Mouse (Mus musculus): ENCODE measurements around the gene Agtpbp1. TPM values are rescaled to one million over a fixed set of nuclear protein-coding genes. Genes with fewer than 3 reads are reported as not detected.
A peak's percentile ranks its signal among the peaks of the same experiment; 100 is the strongest.

The Agtpbp1 gene
- polyA plus RNA-seq, 1 experiment from 2014 or later: 11.6 TPM

DNA sequence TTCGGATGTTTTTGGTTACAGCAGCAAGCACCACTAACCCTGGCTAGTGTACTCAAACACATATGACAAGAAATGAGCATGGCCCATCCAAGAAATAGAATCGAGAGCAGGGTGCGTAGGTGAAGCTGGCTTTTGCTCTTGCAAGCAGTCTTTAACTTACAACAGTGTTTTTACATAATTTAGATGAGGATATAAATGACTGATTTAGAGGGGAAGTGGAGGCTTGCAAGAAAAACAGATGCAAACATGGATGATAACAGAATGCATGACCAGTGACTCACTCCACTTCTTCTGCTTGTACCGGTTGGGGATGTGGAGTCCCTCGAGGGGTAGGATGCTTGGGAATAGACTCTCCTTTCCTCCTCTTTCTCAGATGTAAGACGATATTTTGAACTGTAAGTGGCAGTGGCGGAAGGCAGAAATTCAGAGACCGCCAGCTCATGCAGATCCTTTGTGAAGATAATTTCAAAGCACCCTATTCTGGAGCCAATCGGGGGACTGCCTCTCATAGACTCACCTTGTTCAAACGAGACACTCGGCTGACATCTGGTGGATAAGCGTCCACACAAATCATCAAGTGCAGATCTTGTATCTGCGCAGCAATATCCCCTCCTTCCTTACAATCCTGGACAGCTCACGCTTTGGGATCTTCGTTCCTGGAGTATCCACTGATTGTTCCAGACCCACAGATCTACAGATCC is 168.3 kb downstream of the Agtpbp1 start:
- Histone ChIP-seq H3K9me3 (replicated peaks) (no peaks in the 10 kb centered on the region), H3K4me3 (no peak overlapping the region), H3K4me1 (peaks cover 7% of the 10 kb centered on the region), H3K36me3 (no peaks in the 10 kb centered on the region), H3K27ac (no peak overlapping the region), H3K27me3 (ENCODE audit: low read depth, poor library complexity, severe bottlenecking) (no peaks in the 10 kb centered on the region)
- no peak for DNase-seq (ENCODE audit: low spot score)
- WGBS: 92% methylated on average over 15 of the region's 15 CpGs

DNA sequence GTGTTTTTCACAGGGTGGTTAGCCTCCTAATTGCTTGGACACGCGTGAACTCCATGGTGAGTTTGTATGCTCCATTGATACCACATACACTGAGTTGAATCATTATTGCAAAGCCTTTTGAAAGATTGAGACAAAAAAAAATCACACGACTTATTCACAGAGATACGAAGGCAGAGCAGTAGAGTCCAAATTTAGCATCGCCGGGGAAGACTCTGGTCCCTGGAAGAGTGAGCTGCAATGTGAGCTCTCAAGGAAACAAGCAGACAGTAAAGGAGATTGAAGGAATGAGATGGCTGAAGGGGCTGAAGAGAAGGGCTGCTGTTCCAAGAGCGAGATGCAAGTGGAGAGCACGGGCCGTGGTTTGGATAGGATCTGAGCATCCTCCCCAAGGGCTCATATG is 171.1 kb downstream of the Agtpbp1 start:
- no peaks in the 10 kb centered on the region for H3K9me3 ChIP-seq (replicated peaks)
- H3K36me3 ChIP-seq: no peaks in the 10 kb centered on the region
- H3K27me3 ChIP-seq (ENCODE audit: low read depth, poor library complexity, severe bottlenecking): no peaks in the 10 kb centered on the region
- 96% methylated on average over 9 of the region's 9 CpGs for WGBS
- no peak overlapping the region for H3K27ac ChIP-seq
- DNase-seq (ENCODE audit: low spot score): no peak
- no peak overlapping the region for H3K4me3 ChIP-seq
- H3K4me1 ChIP-seq: peaks cover 2% of the 10 kb centered on the region

GRCm38 (mm10) chr13:59412672-59413071 is 172.4 kb downstream of the Agtpbp1 start:
- H3K4me1 ChIP-seq: no peaks in the 10 kb centered on the region
- no peaks in the 10 kb centered on the region for H3K9me3 ChIP-seq (replicated peaks)
- no peak overlapping the region for H3K4me3 ChIP-seq
- no peaks in the 10 kb centered on the region for H3K27me3 ChIP-seq (ENCODE audit: low read depth, poor library complexity, severe bottlenecking)
- no peak overlapping the region for H3K27ac ChIP-seq
- 89% methylated on average over 4 of the region's 4 CpGs for WGBS
- no peak for DNase-seq (ENCODE audit: low spot score)
- no peaks in the 10 kb centered on the region for H3K36me3 ChIP-seq

GRCm38 (mm10) chr13:59407182-59407581 is 177.8 kb downstream of the Agtpbp1 start:
- Histone ChIP-seq H3K4me3 (no peak overlapping the region), H3K36me3 (no peaks in the 10 kb centered on the region), H3K9me3 (replicated peaks) (no peaks in the 10 kb centered on the region), H3K4me1 (no peaks in the 10 kb centered on the region), H3K27ac (no peak overlapping the region), H3K27me3 (ENCODE audit: low read depth, poor library complexity, severe bottlenecking) (no peaks in the 10 kb centered on the region)
- WGBS: 92% methylated on average over 6 of the region's 6 CpGs
- no peak for DNase-seq (ENCODE audit: low spot score)

DNA sequence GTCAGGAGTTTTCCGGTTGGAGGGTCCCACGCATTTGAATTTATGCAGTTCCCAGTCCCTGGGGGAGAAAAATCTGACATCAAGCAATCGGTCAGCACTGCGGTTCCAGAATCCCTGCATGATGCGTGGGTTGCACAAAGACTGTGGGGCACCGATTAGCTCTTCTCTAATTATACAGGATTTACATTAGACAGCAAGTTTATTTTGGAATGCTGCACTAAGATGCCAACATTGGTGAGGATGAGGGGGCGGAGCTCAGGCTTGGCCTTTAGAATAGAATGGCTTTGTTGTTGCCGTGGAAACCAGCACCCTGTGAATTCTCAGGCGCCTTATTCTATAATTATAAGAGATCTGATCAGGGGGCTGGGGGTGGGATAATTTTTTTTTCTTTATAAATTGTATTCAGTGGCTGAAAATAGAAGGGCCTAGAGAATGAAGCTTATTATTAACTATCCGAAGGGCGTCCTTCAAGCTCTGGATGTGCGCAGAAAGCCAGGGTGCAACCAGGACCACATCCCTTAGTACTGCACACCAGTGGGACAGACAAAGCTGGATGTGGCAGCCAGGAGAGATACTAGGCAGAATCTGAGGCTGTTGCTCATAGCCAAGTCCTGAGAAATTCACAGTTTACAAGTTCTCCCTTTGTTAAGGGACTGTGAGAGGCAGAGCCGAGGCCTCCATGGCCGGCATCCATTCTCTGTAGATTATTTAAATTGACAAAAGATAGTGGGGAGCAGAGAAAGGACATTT is 182.8 kb downstream of the Agtpbp1 start:
- Histone ChIP-seq H3K36me3 (no peaks in the 10 kb centered on the region), H3K27ac (no peak overlapping the region), H3K4me3 (no peak overlapping the region), H3K4me1 (no peaks in the 10 kb centered on the region; the same call in 1 of the 2 replicates), H3K9me3 (replicated peaks) (no peaks in the 10 kb centered on the region), H3K27me3 (ENCODE audit: low read depth, poor library complexity, severe bottlenecking) (no peaks in the 10 kb centered on the region)
- 91% methylated on average over 14 of the region's 14 CpGs for WGBS
- no peak for DNase-seq (ENCODE audit: low spot score)

DNA sequence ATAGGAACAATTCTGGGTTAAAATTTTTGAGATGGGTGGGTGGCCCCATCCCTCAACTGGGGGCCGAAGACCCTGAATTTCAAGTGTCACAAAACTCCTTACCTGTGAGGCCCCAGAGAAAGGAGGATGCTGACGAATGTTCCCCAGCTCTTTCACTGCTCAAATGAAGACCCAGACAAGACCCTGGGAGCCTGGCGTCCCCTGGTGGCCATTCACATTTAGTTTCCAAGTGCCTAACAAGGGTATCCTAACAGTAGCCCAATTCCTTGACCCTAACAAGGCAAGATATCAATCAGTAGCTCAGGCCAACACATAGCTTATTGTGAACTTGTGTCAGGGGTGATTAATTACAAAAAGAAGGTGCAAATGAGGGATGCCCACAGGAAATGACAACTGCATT is 187.5 kb downstream of the Agtpbp1 start:
- Histone ChIP-seq H3K27ac (no peak overlapping the region), H3K4me1 (no peaks in the 10 kb centered on the region; the same call in 1 of the 2 replicates), H3K36me3 (no peaks in the 10 kb centered on the region), H3K4me3 (no peak overlapping the region), H3K9me3 (replicated peaks) (no peaks in the 10 kb centered on the region), H3K27me3 (ENCODE audit: low read depth, poor library complexity, severe bottlenecking) (no peaks in the 10 kb centered on the region)
- WGBS: 28% methylated on average over 3 of the region's 3 CpGs
- peak; percentile 76 for DNase-seq (ENCODE audit: low spot score)

Other genes starting within 250 kb of the Agtpbp1 start
- gene Naa35, start within 50 bp of the Agtpbp1 start, polyA plus RNA-seq (2016; fragmentation: Nextera tagmentation; extraction: Ambion mirVana): 99.5 and 116 TPM in 2 replicates
- gene Golm1, start 90.6 kb upstream of the Agtpbp1 start, polyA plus RNA-seq (2016; fragmentation: Nextera tagmentation; extraction: Ambion mirVana): 78.4 and 80.2 TPM in 2 replicates
- gene 4921517D22Rik, start 108.9 kb upstream of the Agtpbp1 start, polyA plus RNA-seq (2016; fragmentation: Nextera tagmentation; extraction: Ambion mirVana): not detected in 2 replicates
- 0.05 TPM in 1 of 2 replicates, not detected in the other for gene Spata31d1a, start 125.1 kb upstream of the Agtpbp1 start, polyA plus RNA-seq (2016; fragmentation: Nextera tagmentation; extraction: Ambion mirVana)
- gene Spata31d1b, start 127.1 kb upstream of the Agtpbp1 start, polyA plus RNA-seq (2016; fragmentation: Nextera tagmentation; extraction: Ambion mirVana): not detected in 2 replicates
- gene Spata31d1d, start 146.5 kb upstream of the Agtpbp1 start, polyA plus RNA-seq (2016; fragmentation: Nextera tagmentation; extraction: Ambion mirVana): not detected in 2 replicates
- gene 1700014D04Rik, start 161.5 kb upstream of the Agtpbp1 start, polyA plus RNA-seq (2016; fragmentation: Nextera tagmentation; extraction: Ambion mirVana): 0.31 TPM in 1 of 2 replicates, not detected in the other
- gene Isca1, start 184.6 kb upstream of the Agtpbp1 start, polyA plus RNA-seq (2016; fragmentation: Nextera tagmentation; extraction: Ambion mirVana): 90.5 and 95.7 TPM in 2 replicates
- gene Gm49354, start 197.0 kb upstream of the Agtpbp1 start, polyA plus RNA-seq (2016; fragmentation: Nextera tagmentation; extraction: Ambion mirVana): not detected in 2 replicates
- gene Tut7, start 237.9 kb upstream of the Agtpbp1 start, polyA plus RNA-seq (2016; fragmentation: Nextera tagmentation; extraction: Ambion mirVana): 34.6 and 47.5 TPM in 2 replicates

All from limb, embryonic 10.5 days (tissue).